Mouse (Mus musculus): Measurements from ENCODE around the gene Bcar3. TPM values are rescaled to one million over a fixed set of nuclear protein-coding genes. Genes with fewer than 3 reads are reported as not detected.

Bcar3 gene
- polyA plus RNA-seq, 1 experiment from 2014 or later, result 13.7 TPM

GRCm38 (mm10) chr3:122304560-122304959 lies 10.6 kb downstream of the Bcar3 start:
- H3K27ac ChIP-seq (ENCODE audit: low read length), result no peak overlapping the region
- no peaks in the 10 kb centered on the region for H3K36me3 ChIP-seq (ENCODE audit: control insufficient read depth, insufficient read depth, low read length)
- H3K4me2 ChIP-seq (ENCODE audit: low read depth, low read length), result no peak overlapping the region
- H3K27me3 ChIP-seq (ENCODE audit: control insufficient read depth, insufficient read depth, low read length), result no peaks in the 10 kb centered on the region
- no peaks in the 10 kb centered on the region for H3K9me3 ChIP-seq (replicated peaks; ENCODE audit: control insufficient read depth, low read length)
- WGBS, result 79% methylated on average over 4 of the region's 4 CpGs
- no peak for ATAC-seq (ENCODE audit: insufficient read depth, low FRiP score)
- H3K9ac ChIP-seq (ENCODE audit: low read length), result no peak overlapping the region
- H3K4me1 ChIP-seq (ENCODE audit: control insufficient read depth, insufficient read depth, low read length), result no peaks in the 10 kb centered on the region
- no peak overlapping the region for H3K4me3 ChIP-seq (replicated peaks; ENCODE audit: low read length)

- ATAC-seq (ENCODE audit: insufficient read depth, low FRiP score), result no peak
- no peak overlapping the region for H3K4me3 ChIP-seq (replicated peaks; ENCODE audit: low read length)
- no peak overlapping the region for H3K4me2 ChIP-seq (ENCODE audit: low read depth, low read length)
- no peaks in the 10 kb centered on the region for H3K36me3 ChIP-seq (ENCODE audit: control insufficient read depth, insufficient read depth, low read length)
- H3K27me3 ChIP-seq (ENCODE audit: control insufficient read depth, insufficient read depth, low read length), result no peaks in the 10 kb centered on the region
- H3K27ac ChIP-seq (ENCODE audit: low read length), result no peak overlapping the region
- H3K4me1 ChIP-seq (ENCODE audit: control insufficient read depth, insufficient read depth, low read length), result no peaks in the 10 kb centered on the region
- 48% methylated on average over 4 of the region's 4 CpGs for WGBS
- H3K9me3 ChIP-seq (replicated peaks; ENCODE audit: control insufficient read depth, low read length), result no peaks in the 10 kb centered on the region
- no peak overlapping the region for H3K9ac ChIP-seq (ENCODE audit: low read length)
Observed at GRCm38 (mm10) chr3:122307894-122308671, 14.1 kb downstream of the Bcar3 start.

GRCm38 (mm10) chr3:122308981-122309380 lies 15.0 kb downstream of the Bcar3 start:
- Histone ChIP-seq H3K4me2 (ENCODE audit: low read depth, low read length) (no peak overlapping the region), H3K4me3 (replicated peaks; ENCODE audit: low read length) (no peak overlapping the region), H3K36me3 (ENCODE audit: control insufficient read depth, insufficient read depth, low read length) (no peaks in the 10 kb centered on the region), H3K4me1 (ENCODE audit: control insufficient read depth, insufficient read depth, low read length) (0 out of 2 replicates have a peak, but pooled peaks cover 1% of the 10 kb centered on the region), H3K9me3 (replicated peaks; ENCODE audit: control insufficient read depth, low read length) (no peaks in the 10 kb centered on the region), H3K27ac (ENCODE audit: low read length) (no peak overlapping the region), H3K9ac (ENCODE audit: low read length) (no peak overlapping the region), H3K27me3 (ENCODE audit: control insufficient read depth, insufficient read depth, low read length) (no peaks in the 10 kb centered on the region)
- WGBS, result 29% methylated on average over 6 of the region's 6 CpGs
- ATAC-seq (ENCODE audit: insufficient read depth, low FRiP score), result no peak

GRCm38 (mm10) chr3:122312078-122312477 lies 18.1 kb downstream of the Bcar3 start:
- Histone ChIP-seq H3K4me2 (ENCODE audit: low read depth, low read length) (no peak overlapping the region), H3K36me3 (ENCODE audit: control insufficient read depth, insufficient read depth, low read length) (no peaks in the 10 kb centered on the region), H3K9me3 (replicated peaks; ENCODE audit: control insufficient read depth, low read length) (no peaks in the 10 kb centered on the region), H3K4me1 (ENCODE audit: control insufficient read depth, insufficient read depth, low read length) (peaks cover 12% of the 10 kb centered on the region), H3K27me3 (ENCODE audit: control insufficient read depth, insufficient read depth, low read length) (no peaks in the 10 kb centered on the region), H3K27ac (ENCODE audit: low read length) (no peak overlapping the region), H3K4me3 (replicated peaks; ENCODE audit: low read length) (no peak overlapping the region), H3K9ac (ENCODE audit: low read length) (no peak overlapping the region)
- peak; percentile 32; the same call in 1 of the 2 replicates for ATAC-seq (ENCODE audit: insufficient read depth, low FRiP score)
- WGBS, result 16% methylated on average over 2 of the region's 2 CpGs

GRCm38 (mm10) chr3:122312936-122313629 lies 19.1 kb downstream of the Bcar3 start:
- ATAC-seq (ENCODE audit: insufficient read depth, low FRiP score), result no peak
- Histone ChIP-seq H3K4me3 (replicated peaks; ENCODE audit: low read length) (no peak overlapping the region), H3K36me3 (ENCODE audit: control insufficient read depth, insufficient read depth, low read length) (no peaks in the 10 kb centered on the region), H3K9ac (ENCODE audit: low read length) (no peak overlapping the region), H3K4me2 (ENCODE audit: low read depth, low read length) (no peak overlapping the region), H3K9me3 (replicated peaks; ENCODE audit: control insufficient read depth, low read length) (no peaks in the 10 kb centered on the region), H3K4me1 (ENCODE audit: control insufficient read depth, insufficient read depth, low read length) (peaks cover 12% of the 10 kb centered on the region), H3K27me3 (ENCODE audit: control insufficient read depth, insufficient read depth, low read length) (no peaks in the 10 kb centered on the region), H3K27ac (ENCODE audit: low read length) (no peak overlapping the region; the same call in 1 of the 2 replicates)
- 64% methylated on average over 10 of the region's 10 CpGs for WGBS

GRCm38 (mm10) chr3:122313936-122314335 lies 20.0 kb downstream of the Bcar3 start:
- H3K4me3 ChIP-seq (replicated peaks; ENCODE audit: low read length), result no peak overlapping the region
- peak; percentile 77; the same call in 1 of the 2 replicates for ATAC-seq (ENCODE audit: insufficient read depth, low FRiP score)
- no peaks in the 10 kb centered on the region for H3K36me3 ChIP-seq (ENCODE audit: control insufficient read depth, insufficient read depth, low read length)
- H3K4me2 ChIP-seq (ENCODE audit: low read depth, low read length), result no peak overlapping the region
- peaks cover 12% of the 10 kb centered on the region for H3K4me1 ChIP-seq (ENCODE audit: control insufficient read depth, insufficient read depth, low read length)
- no peaks in the 10 kb centered on the region for H3K27me3 ChIP-seq (ENCODE audit: control insufficient read depth, insufficient read depth, low read length)
- no peaks in the 10 kb centered on the region for H3K9me3 ChIP-seq (replicated peaks; ENCODE audit: control insufficient read depth, low read length)
- 42% methylated on average over 7 of the region's 7 CpGs for WGBS
- H3K27ac ChIP-seq (ENCODE audit: low read length), result no peak overlapping the region; the same call in 1 of the 2 replicates
- H3K9ac ChIP-seq (ENCODE audit: low read length), result no peak overlapping the region

GRCm38 (mm10) chr3:122316621-122317020 lies 22.7 kb downstream of the Bcar3 start:
- 0 out of 2 replicates have a peak overlapping the region, but pooled peaks have one; percentile 3 for H3K4me3 ChIP-seq (replicated peaks; ENCODE audit: low read length)

GRCm38 (mm10) chr3:122317339-122317738 lies 23.4 kb downstream of the Bcar3 start:
- no peaks in the 10 kb centered on the region for H3K9me3 ChIP-seq (replicated peaks; ENCODE audit: control insufficient read depth, low read length)
- H3K36me3 ChIP-seq (ENCODE audit: control insufficient read depth, insufficient read depth, low read length), result no peaks in the 10 kb centered on the region
- no peaks in the 10 kb centered on the region for H3K27me3 ChIP-seq (ENCODE audit: control insufficient read depth, insufficient read depth, low read length)
- peaks cover 19% of the 10 kb centered on the region for H3K4me1 ChIP-seq (ENCODE audit: control insufficient read depth, insufficient read depth, low read length)
- no peak overlapping the region for H3K4me2 ChIP-seq (ENCODE audit: low read depth, low read length)
- H3K9ac ChIP-seq (ENCODE audit: low read length), result no peak overlapping the region
- WGBS, result 92% methylated on average over 6 of the region's 6 CpGs
- no peak overlapping the region for H3K4me3 ChIP-seq (replicated peaks; ENCODE audit: low read length)
- no peak for ATAC-seq (ENCODE audit: insufficient read depth, low FRiP score)
- H3K27ac ChIP-seq (ENCODE audit: low read length), result no peak overlapping the region

More at GRCm38 (mm10) chr3:122316621-122317020, 22.7 kb downstream of the Bcar3 start:
- H3K36me3 ChIP-seq (ENCODE audit: control insufficient read depth, insufficient read depth, low read length), result no peaks in the 10 kb centered on the region
- 22% methylated on average over 11 of the region's 11 CpGs for WGBS
- H3K9me3 ChIP-seq (replicated peaks; ENCODE audit: control insufficient read depth, low read length), result no peaks in the 10 kb centered on the region
- H3K4me2 ChIP-seq (ENCODE audit: low read depth, low read length), result peak overlapping the region; percentile 38
- no peaks in the 10 kb centered on the region for H3K27me3 ChIP-seq (ENCODE audit: control insufficient read depth, insufficient read depth, low read length)
- H3K9ac ChIP-seq (ENCODE audit: low read length), result peak overlapping the region; percentile 31
- H3K4me1 ChIP-seq (ENCODE audit: control insufficient read depth, insufficient read depth, low read length), result peaks cover 13% of the 10 kb centered on the region
- ATAC-seq (ENCODE audit: insufficient read depth, low FRiP score), result no peak
- no peak overlapping the region for H3K27ac ChIP-seq (ENCODE audit: low read length)

GRCm38 (mm10) chr3:122322226-122322625 lies 28.3 kb downstream of the Bcar3 start:
- 0 out of 2 replicates have a peak, but pooled peaks cover 9% of the 10 kb centered on the region for H3K4me1 ChIP-seq (ENCODE audit: control insufficient read depth, insufficient read depth, low read length)
- H3K27ac ChIP-seq (ENCODE audit: low read length), result no peak overlapping the region
- no peaks in the 10 kb centered on the region for H3K36me3 ChIP-seq (ENCODE audit: control insufficient read depth, insufficient read depth, low read length)
- WGBS, result 55% methylated on average over 9 of the region's 9 CpGs
- no peaks in the 10 kb centered on the region for H3K9me3 ChIP-seq (replicated peaks; ENCODE audit: control insufficient read depth, low read length)
- no peak overlapping the region for H3K9ac ChIP-seq (ENCODE audit: low read length)
- H3K4me2 ChIP-seq (ENCODE audit: low read depth, low read length), result no peak overlapping the region
- no peak for ATAC-seq (ENCODE audit: insufficient read depth, low FRiP score)
- H3K4me3 ChIP-seq (replicated peaks; ENCODE audit: low read length), result no peak overlapping the region
- no peaks in the 10 kb centered on the region for H3K27me3 ChIP-seq (ENCODE audit: control insufficient read depth, insufficient read depth, low read length)

All from stomach, embryonic 16.5 days (tissue).